Mouse (Mus musculus): ENCODE results near the gene Prss46.
"Not testable (repeated sequence)": the region's sequence is repeated elsewhere in the genome, so short reads cannot be mapped to it uniquely, and the experiment has no call there.

The Prss46 gene

GRCm38 (mm10) chr9:110844206-110844605 lies at the start of gene Prss46:
Prss46 (plus strand) TSS chr9:110844506.
- no peak for DNase-seq

- DNase-seq = no peak
Observed at GRCm38 (mm10) chr9:110797013-110797412, 47.3 kb upstream of the Prss46 start.

- no peak for DNase-seq
Observed at GRCm38 (mm10) chr9:110797866-110798265, 46.4 kb upstream of the Prss46 start, which contains the start of gene Prss42. Prss42 (plus strand) TSS chr9:110798166.

- no peak for DNase-seq
Observed at GRCm38 (mm10) chr9:110800834-110801479, 43.3 kb upstream of the Prss46 start.

- DNase-seq = no peak
Observed at GRCm38 (mm10) chr9:110803294-110803693, 41.0 kb upstream of the Prss46 start.

GRCm38 (mm10) chr9:110810051-110810450 lies 34.3 kb upstream of the Prss46 start:
- peak; percentile 10 for DNase-seq

- no peak for DNase-seq
Observed at GRCm38 (mm10) chr9:110813789-110814188, 30.5 kb upstream of the Prss46 start, which contains the start of gene Prss44. Prss44 (plus strand) TSS chr9:110813994.

- DNase-seq = not testable (repeated sequence)
Observed at GRCm38 (mm10) chr9:110820546-110820945, 23.8 kb upstream of the Prss46 start.

- DNase-seq = no peak
Observed at GRCm38 (mm10) chr9:110821436-110821835, 22.9 kb upstream of the Prss46 start.

GRCm38 (mm10) chr9:110825426-110825825 lies 18.9 kb upstream of the Prss46 start:
- DNase-seq = no peak

- DNase-seq = no peak
Observed at GRCm38 (mm10) chr9:110825832-110826231, 18.5 kb upstream of the Prss46 start.

GRCm38 (mm10) chr9:110826390-110826789 lies 17.9 kb upstream of the Prss46 start, which contains the start of gene Prss43:
Prss43 (plus strand) TSS chr9:110826690.
- no peak for DNase-seq

- DNase-seq = no peak
Observed at GRCm38 (mm10) chr9:110833021-110833420, 11.3 kb upstream of the Prss46 start.

GRCm38 (mm10) chr9:110834411-110834810 lies 9.9 kb upstream of the Prss46 start, which contains the start of gene Prss45:
Prss45 (plus strand) TSS chr9:110834588.
- DNase-seq = no peak

GRCm38 (mm10) chr9:110834961-110835360 lies 9.3 kb upstream of the Prss46 start:
- no peak for DNase-seq

- no peak for DNase-seq
Observed at GRCm38 (mm10) chr9:110836112-110836511, 8.2 kb upstream of the Prss46 start.

- no peak for DNase-seq
Observed at GRCm38 (mm10) chr9:110840905-110841304, 3.4 kb upstream of the Prss46 start.

- no peak for DNase-seq
Observed at GRCm38 (mm10) chr9:110841438-110841837, 2.9 kb upstream of the Prss46 start.

- DNase-seq = no peak
Observed at GRCm38 (mm10) chr9:110849162-110849561, 4.9 kb downstream of the Prss46 start.

- no peak for DNase-seq
Observed at GRCm38 (mm10) chr9:110855903-110856302, 11.6 kb downstream of the Prss46 start.

GRCm38 (mm10) chr9:110856920-110857319 lies 12.6 kb downstream of the Prss46 start:
- no peak for DNase-seq

- no peak for DNase-seq
Observed at GRCm38 (mm10) chr9:110857781-110858472, 13.6 kb downstream of the Prss46 start, which contains the start of gene Prss50. Prss50 (plus strand) TSS chr9:110857967.

- no peak for DNase-seq
Observed at GRCm38 (mm10) chr9:110858523-110858922, 14.2 kb downstream of the Prss46 start.

GRCm38 (mm10) chr9:110858967-110859596 lies 14.8 kb downstream of the Prss46 start:
- DNase-seq = no peak
